Mouse (Mus musculus): ENCODE measurements around the gene Lrrk1.

The Lrrk1 gene

DNA sequence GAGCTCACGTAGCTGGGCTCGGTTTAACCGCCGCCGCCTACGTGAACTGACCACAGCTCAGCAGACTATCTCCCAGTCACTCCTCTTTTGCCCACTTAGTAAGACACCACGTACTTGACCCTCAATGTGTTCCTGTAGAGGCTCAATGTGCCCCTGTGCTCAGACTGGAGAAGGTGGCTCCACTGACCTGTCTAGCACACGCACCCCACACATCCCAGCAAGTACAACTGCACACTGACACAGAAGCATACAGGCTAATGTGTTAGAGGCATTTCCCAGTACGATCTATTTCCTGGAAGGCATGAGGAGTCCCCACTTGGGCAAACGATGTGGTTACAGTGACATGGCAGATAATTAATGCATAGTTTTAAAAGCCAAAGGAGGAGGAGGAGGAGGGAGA lies 11.6 kb downstream of the Lrrk1 start:
- DNase-seq, result no peak

GRCm38 (mm10) chr7:66375736-66376135 lies 12.4 kb downstream of the Lrrk1 start:
- DNase-seq, result no peak

GRCm38 (mm10) chr7:66373391-66373790 lies 14.8 kb downstream of the Lrrk1 start:
- no peak for DNase-seq

DNA sequence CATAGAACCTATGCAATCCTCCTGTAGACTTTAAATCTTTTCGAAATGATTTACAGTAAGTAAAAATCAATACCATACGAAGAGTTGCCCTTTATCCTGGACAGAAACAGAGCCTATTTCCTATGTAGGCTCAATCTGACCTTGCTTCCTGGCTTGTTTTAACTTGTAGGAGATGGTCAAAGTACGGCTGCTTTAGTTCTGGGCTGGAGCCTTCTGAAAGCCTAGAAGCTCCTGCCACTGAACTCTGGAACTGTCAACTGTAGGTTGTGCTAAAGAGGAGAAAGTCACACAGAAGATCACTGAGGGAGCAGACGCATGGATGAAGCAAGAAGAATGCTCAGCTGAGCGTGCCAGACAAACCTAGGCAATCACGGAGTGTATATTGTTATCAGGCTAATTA lies 17.2 kb downstream of the Lrrk1 start:
- no peak for DNase-seq

GRCm38 (mm10) chr7:66369934-66370445 lies 18.2 kb downstream of the Lrrk1 start:
- DNase-seq, result no peak

GRCm38 (mm10) chr7:66369071-66369933 lies 18.8 kb downstream of the Lrrk1 start:
- no peak for DNase-seq

DNA sequence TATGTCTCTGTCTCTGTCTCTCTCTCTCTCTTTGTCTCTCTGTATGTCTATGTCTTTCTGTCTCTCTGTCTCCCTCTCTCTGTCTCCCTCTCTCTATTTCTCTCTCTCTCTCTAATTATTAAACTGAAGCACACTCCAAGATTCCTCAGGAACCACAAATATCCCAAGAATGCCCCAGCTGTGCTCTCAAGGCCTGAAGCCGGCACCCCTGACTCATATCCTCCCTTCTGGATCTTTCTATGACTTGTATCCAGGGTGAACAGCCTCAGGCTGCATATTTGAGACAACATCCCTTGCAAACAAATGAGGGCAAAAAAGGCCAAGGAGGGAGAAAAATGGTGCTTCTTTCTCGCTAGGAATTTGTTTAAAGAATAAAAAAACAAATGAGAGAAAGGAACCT lies 22.2 kb downstream of the Lrrk1 start, which contains the start of gene Gm10974:
Gene Gm10974, plus strand, starts transcription at position 2 of the 400 bp plus-strand sequence.
- DNase-seq, result peak; percentile 44 to 70

DNA sequence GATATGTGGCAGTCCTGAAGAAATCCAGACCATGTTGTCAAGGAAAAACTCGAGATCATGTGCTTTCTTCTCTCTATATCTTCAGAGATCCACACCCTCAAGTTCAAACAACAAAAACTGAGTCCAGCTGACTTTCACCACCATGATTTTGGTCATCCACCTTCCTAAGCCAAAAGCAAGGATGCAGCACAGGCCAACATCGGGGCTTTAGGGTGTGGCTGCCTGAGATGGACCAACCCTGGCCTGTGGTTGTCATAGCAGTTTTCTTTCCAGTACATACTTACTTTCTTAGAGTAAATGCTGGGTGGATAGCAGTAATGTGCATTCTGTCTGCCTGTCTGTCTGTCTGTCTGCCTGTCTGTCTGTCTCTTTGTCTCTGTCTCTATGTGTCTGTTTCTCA lies 22.7 kb downstream of the Lrrk1 start:
- no peak for DNase-seq

DNA sequence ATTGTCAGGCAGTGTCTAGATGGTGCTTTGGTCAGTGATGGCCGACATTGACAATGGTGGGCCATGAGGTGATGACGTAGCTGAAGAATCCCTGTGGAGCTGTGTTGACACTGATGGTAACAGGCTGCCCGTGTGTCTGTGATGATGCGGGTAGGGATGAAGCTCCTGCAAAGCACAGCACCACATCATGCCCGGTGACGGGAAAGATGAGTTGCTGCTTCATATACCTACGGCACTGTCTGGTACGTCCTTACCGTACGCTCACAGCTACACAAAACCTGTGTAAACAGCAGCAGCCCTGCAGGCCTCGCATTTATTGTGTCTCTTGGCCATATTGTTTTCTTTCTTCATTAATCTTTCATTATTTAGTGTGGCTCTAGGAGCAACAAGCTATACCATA lies 23.7 kb downstream of the Lrrk1 start:
- DNase-seq, result no peak

DNA sequence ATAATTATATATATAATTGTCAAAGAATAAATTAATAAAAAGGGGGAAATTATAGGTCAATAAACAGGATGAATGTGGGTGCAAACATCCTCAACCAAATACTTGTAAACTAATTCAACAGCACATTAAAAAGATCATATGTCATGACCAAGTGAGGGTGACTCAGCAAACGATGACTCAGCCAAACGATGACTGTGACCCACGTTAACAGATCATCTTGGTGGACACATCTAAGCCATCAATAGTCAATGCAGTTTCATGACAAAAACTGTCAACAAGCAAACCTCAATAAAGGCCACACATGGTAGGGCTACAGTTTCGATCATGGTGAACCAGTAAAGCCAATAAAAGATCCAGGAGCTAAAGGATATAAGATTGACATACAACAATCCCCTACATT lies 29.1 kb downstream of the Lrrk1 start:
- DNase-seq, result no peak

GRCm38 (mm10) chr7:66358461-66358860 lies 29.7 kb downstream of the Lrrk1 start:
- no peak for DNase-seq

DNA sequence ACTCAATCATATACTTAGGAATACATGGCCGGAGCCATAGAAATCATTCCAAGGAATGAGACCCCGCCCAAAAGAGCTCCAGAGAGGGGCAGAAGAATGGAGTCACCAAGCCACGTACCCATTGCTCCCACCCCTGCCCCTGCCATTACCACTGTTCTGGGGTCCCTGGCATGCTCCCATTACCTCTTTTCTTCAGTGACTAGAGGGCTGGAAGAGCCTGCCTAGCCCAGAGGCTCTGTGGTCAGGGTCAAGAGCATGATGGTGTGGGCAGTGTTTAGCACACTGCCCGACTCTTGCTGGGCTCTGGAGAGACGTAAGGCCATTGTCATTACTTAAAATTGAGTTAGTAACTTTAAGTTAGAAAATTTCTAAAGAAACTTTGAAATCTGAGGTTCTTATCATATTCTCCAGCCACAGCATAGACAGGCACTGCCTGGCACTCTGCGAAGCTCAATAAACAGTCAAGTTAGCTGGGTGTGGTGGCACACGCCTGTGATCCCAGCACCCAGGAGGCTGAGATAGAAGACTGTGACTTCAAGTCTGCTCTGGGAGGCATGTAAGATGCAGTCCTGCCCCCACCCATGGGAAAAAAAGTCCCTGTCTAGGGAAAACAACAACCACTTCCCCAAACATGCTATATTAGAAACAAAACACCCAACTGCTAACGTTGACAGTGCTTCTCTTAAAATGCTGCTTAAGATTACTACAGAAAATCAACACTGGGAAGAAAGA lies 32.2 kb downstream of the Lrrk1 start:
- no peak for DNase-seq

GRCm38 (mm10) chr7:66354911-66355310 lies 33.2 kb downstream of the Lrrk1 start:
- DNase-seq, result no peak

DNA sequence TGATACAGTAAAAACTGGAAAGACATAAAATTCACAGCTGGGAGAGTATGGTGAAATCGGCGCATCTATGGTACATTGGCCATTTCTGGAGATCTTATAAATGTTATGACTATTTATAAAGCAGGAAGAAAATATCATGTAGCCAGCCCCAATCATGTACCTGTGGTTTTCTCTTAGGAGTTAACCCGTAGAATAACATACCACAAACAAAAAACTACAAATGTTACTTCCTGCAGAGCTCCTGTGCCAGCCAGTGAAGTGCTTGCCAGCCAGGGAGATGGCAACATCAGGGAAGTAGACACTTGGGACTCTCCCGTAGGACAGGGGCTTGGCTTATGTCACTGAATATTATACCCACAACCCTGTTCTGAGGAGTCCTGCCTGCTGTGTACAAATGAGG lies 37.1 kb downstream of the Lrrk1 start:
- DNase-seq, result no peak

DNA sequence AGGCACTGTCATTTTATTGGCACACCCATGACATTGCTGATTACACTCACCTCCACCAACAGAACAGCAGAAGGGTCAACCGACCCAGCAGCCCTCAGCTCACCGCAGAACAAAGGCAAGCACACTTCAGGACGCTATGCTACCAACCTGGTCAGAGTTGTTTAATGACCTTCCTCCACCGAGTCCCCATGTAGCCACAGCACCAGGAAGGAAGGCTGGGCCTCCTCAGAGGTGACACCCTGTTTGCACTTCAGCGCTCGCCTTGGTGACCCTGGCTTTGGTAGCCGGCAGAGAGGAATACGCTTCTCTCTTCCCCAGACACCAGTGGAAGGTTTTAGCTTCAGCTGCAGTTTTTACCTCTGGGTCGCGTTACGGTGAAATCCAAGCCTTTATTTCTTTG lies 38.5 kb downstream of the Lrrk1 start:
- DNase-seq, result no peak

DNA sequence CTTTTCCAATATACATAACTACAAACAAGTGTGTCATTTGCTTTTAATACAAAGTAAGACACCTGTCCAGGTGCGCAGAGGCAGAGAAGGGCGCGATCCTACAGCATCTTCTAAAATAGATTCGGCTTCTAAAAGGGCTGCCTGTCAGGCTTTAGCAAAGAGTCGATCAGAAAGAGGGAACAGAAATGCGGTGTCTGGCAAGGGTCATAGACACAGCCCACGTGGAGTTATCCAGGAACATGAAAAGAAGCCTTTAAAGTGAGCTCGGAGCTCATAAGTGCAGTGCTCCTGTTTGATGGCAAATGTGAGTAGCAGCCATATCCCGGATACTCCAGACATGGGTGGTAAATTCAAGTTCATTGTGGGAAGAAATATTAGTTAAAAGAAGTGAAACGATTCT lies 39.6 kb downstream of the Lrrk1 start:
- DNase-seq, result no peak

DNA sequence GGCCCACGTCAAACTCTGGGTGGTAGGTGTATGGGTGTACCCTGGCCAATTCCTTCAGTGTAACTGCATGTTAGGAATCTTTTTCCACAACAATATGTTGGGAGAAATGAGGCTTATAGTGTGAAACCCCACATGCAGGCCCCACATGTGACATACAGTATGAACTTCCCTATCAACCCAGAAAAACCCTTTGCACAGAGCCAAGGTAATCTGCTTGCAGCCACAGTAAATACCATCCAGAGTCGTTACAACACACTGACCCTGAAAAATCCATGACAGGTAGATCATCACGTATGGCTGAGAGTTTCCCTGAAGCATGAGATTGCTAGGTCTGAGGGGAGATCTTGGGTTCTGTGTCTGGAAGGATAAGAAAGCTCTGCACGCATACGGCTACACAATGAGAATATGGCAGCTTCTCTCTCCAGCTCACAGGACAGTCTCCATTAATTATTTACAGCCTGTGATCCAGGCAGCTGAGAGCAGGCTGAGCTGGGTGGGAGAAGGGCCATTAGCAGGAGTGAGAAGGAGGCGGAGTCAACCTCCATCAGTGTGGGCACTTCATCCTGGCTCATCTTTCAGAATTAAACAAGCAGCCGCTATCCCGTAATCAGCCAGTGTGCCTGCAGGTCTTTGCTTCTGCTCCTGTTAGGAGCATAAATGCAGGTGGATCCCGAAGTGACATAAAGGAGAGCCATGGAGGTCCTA lies 41.0 kb downstream of the Lrrk1 start:
- no peak for DNase-seq

DNA sequence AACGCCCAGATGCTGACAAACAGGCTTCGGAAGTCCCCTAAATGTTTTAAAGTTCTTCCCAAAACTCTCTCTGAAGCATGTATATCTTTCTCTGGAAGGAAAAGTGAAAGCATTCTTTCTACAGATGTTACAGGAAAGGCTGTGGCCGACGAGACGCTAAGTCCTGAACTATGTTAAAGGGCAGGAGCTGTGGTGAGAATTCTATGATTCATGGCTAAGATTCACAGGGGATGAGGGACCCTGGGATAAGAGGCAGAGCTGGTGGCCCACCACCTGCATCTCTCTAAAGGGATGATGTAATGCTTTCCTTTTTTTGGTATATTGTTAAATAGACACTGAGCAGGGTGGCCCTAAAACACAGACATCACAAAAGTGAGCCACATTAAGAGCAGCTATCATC lies 44.8 kb downstream of the Lrrk1 start:
- DNase-seq, result no peak

DNA sequence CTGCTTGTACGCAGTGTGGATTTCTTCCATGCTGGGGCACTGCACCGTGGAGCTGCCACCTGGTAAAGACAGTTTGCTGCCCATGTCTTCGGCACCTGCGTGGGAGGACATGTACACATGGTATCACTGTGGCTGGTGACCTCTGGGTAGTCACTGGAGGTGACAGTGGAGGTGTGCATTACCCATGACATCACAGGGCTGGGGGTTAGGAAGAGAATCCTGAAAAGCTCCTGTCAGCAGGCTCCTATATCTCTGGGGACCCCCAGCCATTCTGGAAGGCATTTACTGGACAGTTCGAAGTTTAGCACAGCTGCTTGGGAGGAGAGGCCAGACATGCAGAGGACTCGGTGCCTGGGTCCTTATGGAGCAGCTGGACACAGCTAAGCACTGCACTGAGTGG lies 45.3 kb downstream of the Lrrk1 start:
- no peak for DNase-seq

DNA sequence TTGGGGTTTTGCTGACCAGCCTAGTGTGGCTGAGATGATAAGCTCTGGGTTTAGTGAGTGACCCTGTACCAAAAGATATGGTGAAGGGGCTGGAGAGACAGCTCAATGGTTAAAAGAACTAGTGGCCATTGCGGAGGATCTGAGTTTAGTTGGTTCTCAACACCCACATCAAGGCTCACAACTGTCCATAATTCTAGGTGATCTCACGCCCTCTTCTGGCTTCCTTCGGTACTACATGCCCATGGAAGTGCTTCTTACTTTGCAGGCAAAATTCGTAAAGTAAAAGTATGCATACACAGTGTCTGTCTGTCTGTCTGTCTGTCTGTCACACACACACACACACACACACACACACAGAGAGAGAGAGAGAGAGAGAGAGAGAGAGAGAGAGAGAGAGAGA lies 45.8 kb downstream of the Lrrk1 start:
- DNase-seq, result peak in 1 of 2 experiments; percentile 82

- no peak for DNase-seq
Measured at GRCm38 (mm10) chr7:66340044-66340443, 48.1 kb downstream of the Lrrk1 start.

DNA sequence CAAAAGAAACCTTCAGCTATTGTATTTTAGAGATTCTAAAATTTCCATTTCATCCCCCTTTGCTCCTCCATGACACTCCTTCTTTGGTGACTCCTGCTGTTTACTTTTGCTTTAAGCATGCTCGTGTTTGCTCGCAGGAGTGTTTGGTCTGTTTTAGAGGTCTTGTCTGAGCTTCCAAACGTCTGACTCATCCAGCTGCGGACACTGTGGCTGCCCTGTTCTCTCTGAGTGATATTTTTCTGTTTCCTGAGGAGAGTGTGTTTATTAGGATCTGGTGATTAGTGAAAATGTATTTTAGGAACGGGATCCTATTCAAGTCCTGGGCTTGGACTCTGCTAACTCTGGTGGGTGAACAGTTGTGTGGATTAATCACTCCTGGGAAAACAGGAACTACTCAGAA lies 48.5 kb downstream of the Lrrk1 start:
- DNase-seq, result peak; percentile 43 to 62

DNA sequence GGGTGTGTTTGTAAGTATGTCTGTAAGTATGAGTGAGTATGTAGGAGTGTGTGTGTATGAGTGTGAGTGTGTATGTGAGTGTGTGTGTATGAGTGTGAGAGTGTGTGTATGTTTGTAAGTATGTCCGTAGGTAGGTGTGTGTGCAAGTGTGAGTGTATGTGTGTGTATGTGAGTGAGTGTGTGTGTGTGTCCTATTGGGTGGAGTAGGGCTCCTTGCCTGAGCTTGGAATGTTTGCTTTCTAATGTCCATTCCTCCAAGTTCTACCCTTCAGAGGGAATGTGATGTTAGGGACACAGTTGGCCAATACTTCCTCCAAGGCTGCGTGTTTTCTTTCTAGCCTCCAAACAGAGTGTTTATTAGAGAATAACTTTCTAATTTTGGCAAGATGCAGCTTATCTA lies 51.2 kb downstream of the Lrrk1 start:
- no peak for DNase-seq
